Mouse (Mus musculus): ENCODE data around the gene Zfyve9. TPM values are rescaled to one million over a fixed set of nuclear protein-coding genes. Genes with fewer than 3 reads are reported as not detected.

The Zfyve9 gene
- polyA plus RNA-seq, 1 experiment from 2014 or later: 0.91 TPM

GRCm38 (mm10) chr4:108782421-108783085 lies 2.0 kb upstream of the Zfyve9 start:
- Histone ChIP-seq H3K4me2 (no peak overlapping the region), H3K4me3 (no peak overlapping the region), H3K9ac (no peak overlapping the region), H3K36me3 (no peaks in the 10 kb centered on the region), H3K27ac (no peak overlapping the region), H3K27me3 (replicated peaks) (peaks cover 43% of the 10 kb centered on the region), H3K9me3 (replicated peaks) (no peaks in the 10 kb centered on the region), H3K4me1 (peaks cover 11% of the 10 kb centered on the region)
- 19% methylated on average over 8 of the region's 8 CpGs for WGBS (ENCODE audit: insufficient replicate concordance)
- no peak for ATAC-seq

DNA sequence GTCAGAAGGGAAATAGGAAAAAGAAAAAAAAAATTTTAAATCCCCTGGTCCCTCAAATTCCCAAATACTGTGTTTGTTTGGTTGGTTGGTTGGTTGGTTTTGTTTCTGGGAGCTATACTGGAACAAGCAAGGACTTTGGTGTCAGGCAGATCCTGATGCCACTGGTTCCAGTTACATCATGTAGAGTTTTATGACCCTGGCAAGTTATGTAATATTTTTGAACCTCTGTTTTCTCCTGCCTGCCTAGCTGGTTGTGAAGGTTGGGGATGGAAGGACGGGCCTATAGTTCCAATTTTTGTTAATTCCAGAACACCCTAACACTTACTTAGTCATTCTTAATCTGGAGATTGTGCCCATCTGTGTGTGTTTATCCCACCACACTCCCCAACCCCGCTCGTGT lies 998 bp upstream of the Zfyve9 start:
- H3K36me3 ChIP-seq: no peaks in the 10 kb centered on the region
- H3K4me1 ChIP-seq: peaks cover 11% of the 10 kb centered on the region
- no peaks in the 10 kb centered on the region for H3K9me3 ChIP-seq (replicated peaks)
- no peak overlapping the region for H3K9ac ChIP-seq
- no peak overlapping the region for H3K27ac ChIP-seq
- peaks cover 43% of the 10 kb centered on the region for H3K27me3 ChIP-seq (replicated peaks)
- WGBS (ENCODE audit: insufficient replicate concordance): 65% methylated on average over 3 of the region's 3 CpGs
- no peak for ATAC-seq
- H3K4me2 ChIP-seq: no peak overlapping the region
- H3K4me3 ChIP-seq: no peak overlapping the region

GRCm38 (mm10) chr4:108780864-108781205 lies 237 bp upstream of the Zfyve9 start:
- H3K36me3 ChIP-seq: no peaks in the 10 kb centered on the region
- H3K4me1 ChIP-seq: peaks cover 11% of the 10 kb centered on the region
- no peaks in the 10 kb centered on the region for H3K9me3 ChIP-seq (replicated peaks)
- 3% methylated on average over 20 of the region's 20 CpGs for WGBS (ENCODE audit: insufficient replicate concordance)
- H3K4me2 ChIP-seq: peak overlapping the region; percentile 96
- peaks cover 43% of the 10 kb centered on the region for H3K27me3 ChIP-seq (replicated peaks)
- peak overlapping the region; percentile 75 for H3K9ac ChIP-seq
- no peak overlapping the region for H3K27ac ChIP-seq
- ATAC-seq: no peak
- peak overlapping the region; percentile 71 for H3K4me3 ChIP-seq

DNA sequence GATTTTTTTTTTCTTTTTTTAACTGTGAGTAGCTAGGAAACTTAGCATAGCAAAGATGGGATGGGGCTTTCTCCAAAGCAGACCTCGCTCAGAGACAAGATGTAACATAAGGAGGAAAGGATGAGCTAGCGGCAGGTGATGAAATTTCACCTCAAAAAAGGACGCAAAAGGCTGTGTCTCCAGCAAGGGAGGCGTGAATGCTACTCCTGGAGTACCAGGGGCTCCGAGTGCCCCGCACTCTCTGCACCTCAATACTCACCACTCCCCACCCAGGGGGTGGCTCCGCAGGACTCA lies 888 bp downstream of the Zfyve9 start:
- peaks cover 11% of the 10 kb centered on the region for H3K4me1 ChIP-seq
- H3K36me3 ChIP-seq: no peaks in the 10 kb centered on the region
- H3K27ac ChIP-seq: peak overlapping the region; percentile 76; the same call in 1 of the 2 replicates
- H3K4me2 ChIP-seq: peak overlapping the region; percentile 96
- H3K9ac ChIP-seq: peak overlapping the region; percentile 75
- peaks cover 43% of the 10 kb centered on the region for H3K27me3 ChIP-seq (replicated peaks)
- WGBS (ENCODE audit: insufficient replicate concordance): under 1% methylated on average over 7 of the region's 7 CpGs
- no peaks in the 10 kb centered on the region for H3K9me3 ChIP-seq (replicated peaks)
- no peak for ATAC-seq
- H3K4me3 ChIP-seq: peak overlapping the region; percentile 71

DNA sequence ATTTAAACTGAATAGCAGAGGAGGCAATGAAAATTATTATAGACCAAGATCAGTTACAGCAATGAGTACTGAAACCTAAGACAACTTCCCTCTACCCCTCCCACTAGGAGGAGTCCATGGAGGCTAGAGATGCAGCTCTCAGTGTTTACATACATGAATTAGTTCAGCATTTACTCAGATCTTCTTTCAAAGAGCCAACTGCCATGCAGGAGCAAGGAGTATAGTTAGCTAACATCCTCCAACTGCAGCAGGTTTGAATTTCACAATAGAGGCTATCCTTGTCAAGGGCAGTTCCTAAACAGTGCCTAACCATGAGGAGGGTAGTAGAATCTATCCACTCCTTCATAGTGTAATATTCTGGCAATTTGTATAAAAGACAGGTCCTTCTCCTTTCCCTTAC lies 12.1 kb downstream of the Zfyve9 start:
- H3K36me3 ChIP-seq: no peaks in the 10 kb centered on the region
- no peak for ATAC-seq

DNA sequence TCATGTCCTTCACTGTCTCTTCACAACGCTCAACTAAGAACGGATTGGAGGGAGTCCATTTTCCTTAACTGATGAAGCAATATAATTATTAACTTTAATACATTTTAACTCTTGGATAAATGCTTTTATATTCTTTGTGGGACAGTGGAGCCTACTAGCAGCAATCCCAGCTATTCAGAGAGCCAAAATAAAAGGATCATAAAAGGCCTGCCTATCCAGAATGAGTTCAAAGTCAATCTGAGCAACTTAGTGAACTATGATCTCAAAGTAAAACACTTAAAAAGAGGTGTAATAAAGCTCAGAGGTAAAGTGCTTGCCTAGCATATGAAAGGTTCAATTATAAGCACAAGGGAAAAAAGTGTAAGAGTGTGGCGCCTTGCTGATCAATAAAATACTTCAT lies 21.0 kb downstream of the Zfyve9 start:
- Histone ChIP-seq H3K9ac (no peak overlapping the region), H3K27ac (no peak overlapping the region), H3K4me2 (no peak overlapping the region), H3K4me3 (no peak overlapping the region), H3K27me3 (replicated peaks) (no peaks in the 10 kb centered on the region), H3K4me1 (no peaks in the 10 kb centered on the region), H3K9me3 (replicated peaks) (no peaks in the 10 kb centered on the region), H3K36me3 (no peaks in the 10 kb centered on the region)
- no peak for ATAC-seq
- WGBS (ENCODE audit: insufficient replicate concordance): 79% methylated on average over 3 of the region's 3 CpGs

More for the DNA sequence above, 12.1 kb downstream of the Zfyve9 start:
- Histone ChIP-seq H3K4me2 (no peak overlapping the region), H3K27ac (no peak overlapping the region), H3K27me3 (replicated peaks) (no peaks in the 10 kb centered on the region), H3K4me3 (no peak overlapping the region), H3K9ac (no peak overlapping the region), H3K9me3 (replicated peaks) (no peaks in the 10 kb centered on the region), H3K4me1 (no peaks in the 10 kb centered on the region)

GRCm38 (mm10) chr4:108746160-108746873 lies 34.3 kb downstream of the Zfyve9 start:
- no peak overlapping the region for H3K9ac ChIP-seq
- ATAC-seq: no peak
- H3K36me3 ChIP-seq: no peaks in the 10 kb centered on the region
- no peak overlapping the region for H3K4me2 ChIP-seq
- WGBS (ENCODE audit: insufficient replicate concordance): 61% methylated on average over 3 of the region's 3 CpGs
- H3K9me3 ChIP-seq (replicated peaks): no peaks in the 10 kb centered on the region
- H3K4me3 ChIP-seq: no peak overlapping the region
- H3K4me1 ChIP-seq: no peaks in the 10 kb centered on the region
- no peaks in the 10 kb centered on the region for H3K27me3 ChIP-seq (replicated peaks)
- no peak overlapping the region for H3K27ac ChIP-seq

DNA sequence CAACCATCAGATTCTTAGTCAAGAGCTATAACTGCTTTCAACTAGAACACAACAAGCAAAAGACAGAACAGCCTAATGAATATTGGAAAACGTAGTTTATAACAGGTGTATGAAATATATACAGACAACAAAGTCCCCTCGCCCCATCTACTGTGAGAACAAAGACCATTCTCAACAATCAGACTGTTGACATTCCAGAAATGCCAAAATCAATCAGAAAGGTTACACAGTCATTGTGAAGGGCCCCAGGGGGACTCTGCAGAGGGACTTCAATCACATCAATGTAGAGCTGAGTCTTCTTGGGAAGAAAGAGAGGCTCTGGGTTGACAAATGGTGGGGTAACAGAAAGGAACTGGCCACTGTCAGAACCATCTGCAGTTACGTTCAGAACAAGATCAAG lies 49.0 kb downstream of the Zfyve9 start:
- no peak for ATAC-seq
- WGBS (ENCODE audit: insufficient replicate concordance): 50% methylated on average over 3 of the region's 3 CpGs

GRCm38 (mm10) chr4:108730450-108730849 lies 50.1 kb downstream of the Zfyve9 start:
- 51% methylated on average over 1 of the region's 1 CpGs for WGBS (ENCODE audit: insufficient replicate concordance)
- Histone ChIP-seq H3K9ac (no peak overlapping the region), H3K4me3 (no peak overlapping the region), H3K36me3 (no peaks in the 10 kb centered on the region), H3K4me2 (no peak overlapping the region), H3K9me3 (replicated peaks) (no peaks in the 10 kb centered on the region), H3K27ac (no peak overlapping the region), H3K4me1 (no peaks in the 10 kb centered on the region), H3K27me3 (replicated peaks) (no peaks in the 10 kb centered on the region)
- ATAC-seq: no peak

More for the DNA sequence above, 49.0 kb downstream of the Zfyve9 start:
- H3K36me3 ChIP-seq: no peaks in the 10 kb centered on the region
- H3K27ac ChIP-seq: no peak overlapping the region
- H3K4me2 ChIP-seq: no peak overlapping the region
- no peak overlapping the region for H3K4me3 ChIP-seq
- no peaks in the 10 kb centered on the region for H3K4me1 ChIP-seq
- H3K27me3 ChIP-seq (replicated peaks): no peaks in the 10 kb centered on the region
- no peak overlapping the region for H3K9ac ChIP-seq
- no peaks in the 10 kb centered on the region for H3K9me3 ChIP-seq (replicated peaks)

- 61% methylated on average over 2 of the region's 2 CpGs for WGBS (ENCODE audit: insufficient replicate concordance)
- no peak for ATAC-seq
Observed at GRCm38 (mm10) chr4:108724102-108724501, 56.5 kb downstream of the Zfyve9 start.

GRCm38 (mm10) chr4:108721245-108721784 lies 59.3 kb downstream of the Zfyve9 start:
- ATAC-seq: no peak
- Histone ChIP-seq H3K36me3 (no peaks in the 10 kb centered on the region), H3K4me3 (no peak overlapping the region), H3K9me3 (replicated peaks) (no peaks in the 10 kb centered on the region), H3K4me1 (no peaks in the 10 kb centered on the region), H3K9ac (no peak overlapping the region), H3K27me3 (replicated peaks) (no peaks in the 10 kb centered on the region), H3K27ac (no peak overlapping the region), H3K4me2 (no peak overlapping the region)
- WGBS (ENCODE audit: insufficient replicate concordance): 50% methylated on average over 3 of the region's 3 CpGs

More at GRCm38 (mm10) chr4:108724102-108724501, 56.5 kb downstream of the Zfyve9 start:
- Histone ChIP-seq H3K9me3 (replicated peaks) (no peaks in the 10 kb centered on the region), H3K36me3 (no peaks in the 10 kb centered on the region), H3K4me1 (no peaks in the 10 kb centered on the region), H3K27ac (no peak overlapping the region), H3K4me2 (no peak overlapping the region), H3K27me3 (replicated peaks) (no peaks in the 10 kb centered on the region), H3K4me3 (no peak overlapping the region), H3K9ac (no peak overlapping the region)

DNA sequence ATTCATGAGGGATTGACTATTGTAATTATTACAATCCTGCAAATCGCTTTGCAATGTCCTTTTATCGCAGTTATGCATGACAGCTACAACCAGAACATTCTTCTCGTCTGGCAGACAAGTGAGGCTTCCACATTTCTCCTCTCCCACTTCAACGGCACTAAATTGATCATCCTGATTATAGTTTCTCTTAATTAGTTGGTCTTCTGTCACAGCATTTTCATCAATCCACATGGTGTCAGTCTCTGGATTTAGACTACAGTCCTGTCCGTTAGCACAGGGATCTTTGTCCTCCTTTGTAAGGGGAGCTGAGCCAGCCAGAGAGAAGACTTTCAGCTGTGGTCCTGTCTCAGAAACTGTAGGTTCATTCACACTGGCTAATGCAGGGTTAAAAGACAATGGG lies 61.2 kb downstream of the Zfyve9 start, which contains the start of gene 3110021N24Rik:
TSS of gene 3110021N24Rik (plus strand) at position 301 of the 400 bp plus-strand sequence.
- 73% methylated on average over 5 of the region's 5 CpGs for WGBS (ENCODE audit: insufficient replicate concordance)
- Histone ChIP-seq H3K27me3 (replicated peaks) (no peaks in the 10 kb centered on the region), H3K9me3 (replicated peaks) (no peaks in the 10 kb centered on the region), H3K27ac (no peak within 1 kb of the TSS), H3K4me1 (no peaks in the 10 kb centered on the region), H3K9ac (no peak within 1 kb of the TSS), H3K36me3 (no peaks in the 10 kb centered on the region), H3K4me3 (no peak within 1 kb of the TSS), H3K4me2 (no peak within 1 kb of the TSS)
- no peak for ATAC-seq
